Mouse (Mus musculus) CD4-positive, CD25-positive, alpha-beta regulatory T cell, adult 4 months (primary cell): Measurements from ENCODE around the gene Glycam1. TPM values are rescaled to one million over a fixed set of nuclear protein-coding genes. Genes with fewer than 3 reads are reported as not detected.

ENCODE experiments used
- ATAC-seq: one replicate; pipeline ENCODE4 v1.8.0; 2017
- polyA plus RNA-seq, 2 experiments: library from polyadenylated mRNA; unstranded; fragments of 100-300 nt; shearing (Covaris generic); gene quantifications; one replicate each; pipeline ENCODE4 v1.2.1; 2017

Glycam1 gene
- polyA plus RNA-seq, 2 experiments from 2014 or later = not detected

DNA sequence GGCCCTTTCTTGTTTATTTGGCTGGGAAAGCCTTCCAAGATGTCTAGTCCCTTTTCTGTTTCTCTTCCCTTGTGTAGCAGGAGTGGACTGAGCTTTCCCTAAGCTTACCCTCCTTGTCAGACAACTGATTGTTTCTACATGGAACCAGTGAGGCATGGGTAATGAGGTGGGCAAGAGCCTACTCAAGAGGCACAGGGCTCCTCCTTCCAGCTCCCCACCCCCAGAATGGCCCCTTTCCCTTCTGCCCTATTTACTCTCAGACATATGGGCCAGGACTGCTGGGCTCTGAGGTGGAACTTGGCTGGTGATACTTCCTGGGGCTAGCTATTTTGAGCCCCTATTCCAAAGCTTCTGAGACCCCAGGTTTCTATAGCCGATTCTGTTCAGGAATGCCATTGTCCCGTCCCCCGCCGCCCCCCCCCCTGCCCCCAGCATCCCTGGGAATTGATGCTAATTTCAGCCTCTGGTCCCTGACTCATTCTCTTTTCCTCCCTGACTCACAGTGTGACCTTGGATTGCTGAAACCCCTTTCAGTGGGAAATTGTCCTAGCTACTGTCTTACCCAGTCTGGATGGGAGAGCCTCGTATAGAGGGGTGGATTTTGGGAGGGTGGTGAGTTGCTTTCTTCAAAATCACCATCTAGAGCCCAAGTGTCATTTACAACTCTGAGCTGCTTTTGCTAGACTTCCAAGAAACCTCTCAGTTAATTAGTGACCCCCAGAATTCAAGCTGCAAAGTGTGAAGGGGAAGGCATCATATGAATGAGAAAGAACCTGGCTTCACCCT lies 46.1 kb downstream of the Glycam1 start:
- ATAC-seq = no peak

DNA sequence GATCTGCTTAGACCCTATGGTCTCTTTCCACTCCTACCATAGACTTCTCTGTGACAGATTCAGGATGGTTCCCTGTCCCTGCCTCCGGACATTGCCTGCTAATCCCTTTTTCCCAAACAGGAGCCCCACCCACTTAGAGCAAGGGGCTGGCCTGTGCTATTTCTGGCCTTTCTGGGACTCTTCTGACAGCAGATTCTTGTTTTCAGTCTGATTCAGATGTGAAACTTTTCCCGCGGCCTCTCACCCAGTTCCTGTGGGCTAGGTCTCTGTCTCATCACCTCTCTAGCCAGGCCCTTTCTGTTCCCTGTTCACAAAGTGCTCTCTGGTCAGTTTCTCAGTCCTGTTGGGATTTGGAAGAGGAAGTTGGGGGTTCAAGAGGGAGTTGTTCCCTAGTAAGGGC lies 50.0 kb downstream of the Glycam1 start:
- ATAC-seq = no peak

DNA sequence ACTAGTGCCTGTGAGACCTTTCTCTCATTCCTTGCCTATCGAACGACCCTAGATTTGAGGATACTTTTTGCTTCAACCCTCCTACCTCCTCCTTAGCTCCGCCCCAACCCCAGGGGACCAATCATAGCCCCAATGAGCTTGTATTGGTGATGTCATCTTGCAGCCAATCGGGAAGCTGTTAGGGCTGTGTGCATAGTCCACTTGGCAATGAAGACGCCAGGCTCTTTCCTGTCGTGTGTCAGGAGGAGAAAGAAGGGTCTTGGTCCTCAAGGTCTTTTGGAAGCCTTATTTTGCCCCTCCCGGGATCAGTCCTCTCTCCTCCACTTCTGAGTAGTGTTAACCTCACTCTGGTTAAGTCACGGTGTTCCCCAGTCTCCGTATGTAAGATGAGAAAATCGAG lies 50.8 kb downstream of the Glycam1 start:
- ATAC-seq = no peak

DNA sequence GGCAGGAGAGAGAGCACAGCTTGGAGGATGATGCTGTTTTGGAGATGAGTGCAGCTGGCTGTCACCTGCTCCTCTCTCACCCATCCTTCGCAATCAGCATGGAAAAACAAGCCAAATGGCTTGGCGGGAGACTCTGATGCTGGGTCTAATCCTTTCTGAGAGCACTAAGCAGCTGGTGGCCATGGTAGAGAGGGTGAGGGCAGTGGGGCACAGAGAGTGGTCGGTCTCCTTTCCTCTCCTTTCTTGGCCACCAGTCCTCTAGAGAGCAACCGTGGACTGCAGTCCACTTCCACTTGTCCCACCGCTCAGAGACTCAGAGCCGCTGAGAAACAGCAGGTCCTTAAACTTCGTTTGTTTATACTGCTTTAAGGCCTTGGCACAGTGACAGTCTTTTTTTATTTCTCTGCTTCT lies 51.3 kb downstream of the Glycam1 start:
- no peak for ATAC-seq

Other genes with a start within 250 kb of the Glycam1 start
- not detected for gene Zfp385a, start 225.0 kb downstream of the Glycam1 start, polyA plus RNA-seq
- gene Itga5, start 198.3 kb downstream of the Glycam1 start, polyA plus RNA-seq = 1 to 10 TPM; 1.9 to 3.8 TPM
- not detected for gene Gtsf1, start 134.6 kb downstream of the Glycam1 start, polyA plus RNA-seq
- gene Gtsf2, start 116.6 kb downstream of the Glycam1 start, polyA plus RNA-seq = not detected
- gene Nckap1l, start 111.3 kb downstream of the Glycam1 start, polyA plus RNA-seq = 100 to 1,000 TPM in 1 of 2 experiments, 10 to 100 TPM in 1; 95.5 to 155 TPM
- gene Pde1b, start 62.0 kb downstream of the Glycam1 start, polyA plus RNA-seq = 1 to 10 TPM; 2.6 to 3.8 TPM
- not detected for gene Ppp1r1a, start 27.1 kb downstream of the Glycam1 start, polyA plus RNA-seq
- not detected for gene Mucl1, start 190.4 kb upstream of the Glycam1 start, polyA plus RNA-seq